13 mouse cellular contexts compared by ENCODE assay signal in genomic region chr11:76260208-76261050, GRCm38 (mm10). TPM values are rescaled to one million over a fixed set of nuclear protein-coding genes. Genes with fewer than 3 reads are reported as not detected.
A peak's percentile ranks its signal among the peaks of the same experiment; 100 is the strongest.
DNase-seq lines count a peak whose midpoint lies in the region; ATAC-seq lines count a peak whose summit lies in the region.
"Had no signal": no experiment of that assay in that cellular context is flagged by ENCODE, and none has a peak within 500 bp of the region (broad histone marks: within the 10 kb centered on the region; RNA-seq: fewer than 3 reads in every experiment).

No protein-coding gene starts in this region.

- H3K36me3 ChIP-seq in heart, embryonic 10.5 days, result peaks cover 37% of the 10 kb centered on the region
- peaks cover 73% of the 10 kb centered on the region for H3K36me3 ChIP-seq in embryonic facial prominence, embryonic 13.5 days
- H3K36me3 ChIP-seq in hindbrain, embryonic 14.5 days (replicated peaks; ENCODE audit: control insufficient read depth, insufficient read depth), result peaks cover 6% of the 10 kb centered on the region
- H3K36me3 ChIP-seq in neural tube, embryonic 13.5 days, result peaks cover 19% of the 10 kb centered on the region
- H3K36me3 ChIP-seq: lung, embryonic 15.5 days had no signal

- no peak overlapping the region for H3K4me2 ChIP-seq in embryonic facial prominence, embryonic 13.5 days
- H3K4me2 ChIP-seq in hindbrain, embryonic 14.5 days (replicated peaks), result no peak overlapping the region
- H3K4me2 ChIP-seq in neural tube, embryonic 13.5 days, result no peak overlapping the region
- H3K4me2 ChIP-seq: embryonic facial prominence, embryonic 15.5 days; lung, embryonic 15.5 days had no signal

- ATAC-seq in embryonic facial prominence, embryonic 13.5 days (ENCODE audit: insufficient number of reproducible peaks, insufficient read depth, low FRiP score, low TSS enrichment, low read depth), result no peak
- peak; percentile 52 for ATAC-seq in hindbrain, embryonic 14.5 days (ENCODE audit: low FRiP score)
- no peak for ATAC-seq in neural tube, embryonic 13.5 days (ENCODE audit: low read depth)

- intact Hi-C loops in heart, postnatal 36 days (cut with DNase I), result no loop called here

- no peaks in the 10 kb centered on the region for H3K27me3 ChIP-seq in heart, embryonic 10.5 days (ENCODE audit: insufficient read depth, poor library complexity, severe bottlenecking)
- H3K27me3 ChIP-seq in embryonic facial prominence, embryonic 13.5 days, result no peaks in the 10 kb centered on the region
- H3K27me3 ChIP-seq in hindbrain, embryonic 14.5 days (ENCODE audit: control insufficient read depth, insufficient read depth, low read length), result no peaks in the 10 kb centered on the region
- no peaks in the 10 kb centered on the region for H3K27me3 ChIP-seq in neural tube, embryonic 13.5 days
- H3K27me3 ChIP-seq: embryonic facial prominence, embryonic 15.5 days; lung, embryonic 15.5 days had no signal

- H3K9ac ChIP-seq in embryonic facial prominence, embryonic 13.5 days, result peak overlapping the region; percentile 36; the same call in 1 of the 2 replicates
- H3K9ac ChIP-seq in hindbrain, embryonic 14.5 days, result no peak overlapping the region
- H3K9ac ChIP-seq in neural tube, embryonic 13.5 days, result peak overlapping the region; percentile 45; the same call in 1 of the 2 replicates
- H3K9ac ChIP-seq: embryonic facial prominence, embryonic 15.5 days; lung, embryonic 15.5 days had no signal

- H3K4me3 ChIP-seq in heart, embryonic 10.5 days, result no peak overlapping the region
- no peak overlapping the region for H3K4me3 ChIP-seq in embryonic facial prominence, embryonic 13.5 days
- H3K4me3 ChIP-seq in hindbrain, embryonic 14.5 days (replicated peaks; ENCODE audit: low read length), result no peak overlapping the region
- H3K4me3 ChIP-seq in neural tube, embryonic 13.5 days, result no peak overlapping the region
- H3K4me3 ChIP-seq: embryonic facial prominence, embryonic 15.5 days; lung, embryonic 15.5 days had no signal

- DNase-seq in heart, embryonic 10.5 days (ENCODE audit: low spot score), result no peak
- DNase-seq in heart, postnatal 36 days, result no peak
- DNase-seq in hindbrain, embryonic 14.5 days (ENCODE audit: low spot score), result no peak
- DNase-seq in embryo, embryonic 9.5 days (ENCODE audit: extremely low spot score), result no peak
- DNase-seq in right cerebral cortex, postnatal 4 days, result no peak
- DNase-seq: thymus, adult 18-20 months had no signal

- peaks cover 43% of the 10 kb centered on the region for H3K4me1 ChIP-seq in heart, embryonic 10.5 days
- H3K4me1 ChIP-seq in embryonic facial prominence, embryonic 13.5 days, result peaks cover 39% of the 10 kb centered on the region
- peaks cover 19% of the 10 kb centered on the region for H3K4me1 ChIP-seq in hindbrain, embryonic 14.5 days (replicated peaks; ENCODE audit: control insufficient read depth, insufficient read depth, low read length)
- peaks cover 64% of the 10 kb centered on the region for H3K4me1 ChIP-seq in neural tube, embryonic 13.5 days (replicated peaks)
- H3K4me1 ChIP-seq: lung, embryonic 15.5 days had no signal

- H3K9me3 ChIP-seq in heart, embryonic 10.5 days, result no peaks in the 10 kb centered on the region
- H3K9me3 ChIP-seq in embryonic facial prominence, embryonic 13.5 days, result no peaks in the 10 kb centered on the region
- no peaks in the 10 kb centered on the region for H3K9me3 ChIP-seq in hindbrain, embryonic 14.5 days (ENCODE audit: control insufficient read depth, low read length)
- H3K9me3 ChIP-seq in neural tube, embryonic 13.5 days, result no peaks in the 10 kb centered on the region
- H3K9me3 ChIP-seq: embryonic facial prominence, embryonic 15.5 days; lung, embryonic 15.5 days had no signal

- peak overlapping the region; percentile 38; the same call in 1 of the 2 replicates for H3K27ac ChIP-seq in heart, embryonic 10.5 days
- H3K27ac ChIP-seq in embryonic facial prominence, embryonic 13.5 days, result no peak overlapping the region
- no peak overlapping the region for H3K27ac ChIP-seq in hindbrain, embryonic 14.5 days
- peak overlapping the region; percentile 61 for H3K27ac ChIP-seq in neural tube, embryonic 13.5 days (replicated peaks)
- H3K27ac ChIP-seq: embryonic facial prominence, embryonic 15.5 days; kidney, postnatal 0 days; lung, embryonic 15.5 days had no signal

- WGBS in heart, embryonic 10.5 days, result 72% methylated on average over 10 of the region's 10 CpGs
- 62% methylated on average over 10 of the region's 10 CpGs for WGBS in embryonic facial prominence, embryonic 13.5 days
- WGBS in hindbrain, embryonic 14.5 days, result 31% methylated on average over 10 of the region's 10 CpGs
- WGBS in neural tube, embryonic 13.5 days, result 39% methylated on average over 10 of the region's 10 CpGs

RNA-seq across cellular contexts. Expression of gene Glod4, which starts 16.9 kb away (rescaled TPM):
- polyA plus RNA-seq in heart, embryonic 10.5 days (2016; fragmentation: Nextera tagmentation; extraction: Ambion mirVana), result 126 and 135 TPM in 2 replicates
- total RNA-seq in heart, postnatal 36 days (2021), result 10 to 100 TPM; 39.4 to 40.1 TPM
- polyA plus RNA-seq in embryonic facial prominence, embryonic 13.5 days (2015; fragmentation: Nextera tagmentation; extraction: Ambion mirVana), result 126 and 138 TPM in 2 replicates
- 127 TPM in 2 replicates for polyA plus RNA-seq in hindbrain, embryonic 14.5 days (2014; fragmentation: Nextera tagmentation; extraction: Ambion mirVana)
- 108 and 112 TPM in 2 replicates for polyA plus RNA-seq in neural tube, embryonic 13.5 days (2015; fragmentation: Nextera tagmentation; extraction: Ambion mirVana)

RNA-seq across cellular contexts. Expression of gene Mrm3, which starts 16.9 kb away (rescaled TPM):
- 27.8 and 29.1 TPM in 2 replicates for polyA plus RNA-seq in heart, embryonic 10.5 days (2016; fragmentation: Nextera tagmentation; extraction: Ambion mirVana)
- total RNA-seq in heart, postnatal 36 days (2021), result 10 to 100 TPM; 20.5 to 27.9 TPM
- 24.9 and 25.2 TPM in 2 replicates for polyA plus RNA-seq in embryonic facial prominence, embryonic 13.5 days (2015; fragmentation: Nextera tagmentation; extraction: Ambion mirVana)
- 23.3 and 25.0 TPM in 2 replicates for polyA plus RNA-seq in hindbrain, embryonic 14.5 days (2014; fragmentation: Nextera tagmentation; extraction: Ambion mirVana)
- 19.7 and 20.8 TPM in 2 replicates for polyA plus RNA-seq in neural tube, embryonic 13.5 days (2015; fragmentation: Nextera tagmentation; extraction: Ambion mirVana)

RNA-seq across cellular contexts. Expression of gene Gemin4, which starts 43.0 kb away (rescaled TPM):
- 40.0 and 42.1 TPM in 2 replicates for polyA plus RNA-seq in heart, embryonic 10.5 days (2016; fragmentation: Nextera tagmentation; extraction: Ambion mirVana)
- 1 to 10 TPM; 2.3 to 4.5 TPM for total RNA-seq in heart, postnatal 36 days (2021)
- polyA plus RNA-seq in embryonic facial prominence, embryonic 13.5 days (2015; fragmentation: Nextera tagmentation; extraction: Ambion mirVana), result 27.3 and 33.8 TPM in 2 replicates
- polyA plus RNA-seq in hindbrain, embryonic 14.5 days (2014; fragmentation: Nextera tagmentation; extraction: Ambion mirVana), result 13.9 and 19.7 TPM in 2 replicates
- 14.6 and 16.9 TPM in 2 replicates for polyA plus RNA-seq in neural tube, embryonic 13.5 days (2015; fragmentation: Nextera tagmentation; extraction: Ambion mirVana)

RNA-seq across cellular contexts. Expression of gene Dbil5, which starts 43.0 kb away (rescaled TPM):
- 0.80 and 1.1 TPM in 2 replicates for polyA plus RNA-seq in heart, embryonic 10.5 days (2016; fragmentation: Nextera tagmentation; extraction: Ambion mirVana)
- total RNA-seq in heart, postnatal 36 days (2021), result under 1 TPM in 1 of 2 experiments, not detected in 1; 0.49 TPM
- 0.65 TPM in 1 of 2 replicates, not detected in the other for polyA plus RNA-seq in embryonic facial prominence, embryonic 13.5 days (2015; fragmentation: Nextera tagmentation; extraction: Ambion mirVana)
- polyA plus RNA-seq in hindbrain, embryonic 14.5 days (2014; fragmentation: Nextera tagmentation; extraction: Ambion mirVana), result 0.62 TPM in 1 of 2 replicates, not detected in the other
- 0.73 and 0.76 TPM in 2 replicates for polyA plus RNA-seq in neural tube, embryonic 13.5 days (2015; fragmentation: Nextera tagmentation; extraction: Ambion mirVana)
- total RNA-seq: megakaryocyte-erythroid progenitor cell, adult 5-6 weeks had no signal
- polyA plus RNA-seq: limb, embryonic 11.5 days had no signal

Comparison
In these comparisons a context has a peak if more than half of its experiments do, and no peak if none do; other contexts are left out.
1. H3K27ac ChIP-seq: peak in heart, embryonic 10.5 days (single experiment) and neural tube, embryonic 13.5 days (single experiment); none in embryonic facial prominence, embryonic 13.5 days (single experiment) and hindbrain, embryonic 14.5 days (single experiment).